Mouse (Mus musculus) skeletal muscle tissue, adult 2 months (tissue): Measurements from ENCODE around the gene Zfp91.

Source experiments
- DNase-seq: peaks from one replicate; pipeline ENCODE4 v3.0.0-alpha.2; 2012; ENCODE audit warnings: low read depth, low spot score

Zfp91 gene

DNA sequence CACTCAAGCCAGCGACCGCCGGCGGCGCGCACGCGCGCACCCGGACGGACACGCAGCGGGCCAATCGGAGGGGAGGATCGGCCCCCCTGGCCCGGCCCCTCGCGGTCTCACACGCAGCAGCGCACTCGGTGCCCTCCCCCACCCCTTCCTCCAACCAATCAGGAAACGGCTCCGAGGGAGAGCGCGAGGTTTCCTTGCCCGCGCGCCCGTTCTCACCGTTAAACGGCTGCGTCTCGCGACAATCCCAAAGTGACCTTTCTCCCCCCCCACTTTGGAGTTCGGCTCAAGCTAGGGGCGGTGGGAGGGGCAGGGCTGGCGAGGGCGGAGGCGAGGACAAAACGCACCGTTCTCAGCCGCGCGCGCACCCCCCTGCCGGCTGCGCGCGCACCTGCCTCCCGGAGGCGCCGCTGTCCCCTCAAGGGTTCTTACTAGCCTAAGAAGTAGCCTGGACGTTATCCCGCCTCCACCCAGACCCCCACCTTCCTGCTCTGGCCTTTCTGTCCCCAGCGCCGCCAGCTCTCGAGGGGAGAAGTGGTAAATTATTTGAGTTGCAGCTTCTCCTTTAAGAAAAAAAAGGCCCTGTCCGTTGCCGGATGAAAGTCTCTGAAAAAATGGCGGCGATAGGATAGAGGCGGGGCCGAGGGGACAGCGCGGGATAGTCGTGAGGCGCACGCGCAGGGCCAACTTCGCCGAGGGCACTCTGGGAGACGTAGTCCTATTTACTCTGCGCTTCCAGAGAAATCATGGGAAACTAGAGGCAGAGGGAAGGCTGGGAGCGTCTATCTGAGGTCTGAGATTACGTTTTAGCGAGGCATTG lies at the start of gene Zfp91, which contains the start of gene Lpxn:
TSS of gene Zfp91 (minus strand) at position 616 of the 817 bp plus-strand sequence.
TSS of gene Lpxn (plus strand) at position 683 of the 817 bp plus-strand sequence.
- DNase-seq = peak; percentile 99

- no peak for DNase-seq
These were observed 42.6 kb upstream of the Zfp91 start for GRCm38 (mm10) chr19:12838507-12838906.

- peak; percentile 32 for DNase-seq
These were observed 37.7 kb upstream of the Zfp91 start for GRCm38 (mm10) chr19:12833625-12834024.

GRCm38 (mm10) chr19:12831559-12831958 lies 35.6 kb upstream of the Zfp91 start:
- DNase-seq = no peak

DNA sequence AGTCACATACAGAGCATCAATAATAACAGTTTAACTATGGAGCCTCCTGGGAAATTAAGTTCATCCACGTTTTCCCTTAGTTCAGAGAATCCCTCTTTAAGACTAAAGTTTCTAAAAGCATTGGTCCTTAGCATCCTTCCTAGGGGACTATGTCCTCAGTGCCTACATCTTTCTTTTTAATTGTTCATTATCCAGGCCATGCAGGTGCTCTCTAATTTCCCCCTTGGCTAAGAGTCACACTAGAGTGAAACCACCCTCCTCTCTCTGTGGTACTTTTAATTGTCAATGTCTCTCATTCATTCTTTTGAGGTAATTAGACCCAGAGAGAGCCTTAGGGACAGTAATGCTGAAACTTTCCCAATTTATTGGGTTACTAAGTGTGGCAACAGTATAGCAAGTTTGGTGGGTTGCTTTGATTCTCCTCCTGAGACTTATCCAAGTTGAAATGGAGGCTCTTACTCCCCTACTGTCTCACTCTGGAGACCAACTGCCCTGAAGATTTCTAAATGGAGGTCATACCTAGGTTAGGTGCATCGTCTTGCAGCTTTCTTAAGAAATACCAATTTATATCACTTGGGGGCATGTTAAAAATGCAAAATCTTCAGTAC lies 35.0 kb upstream of the Zfp91 start:
- no peak for DNase-seq

- DNase-seq = no peak
These were observed 28.6 kb upstream of the Zfp91 start for GRCm38 (mm10) chr19:12824549-12824948.

GRCm38 (mm10) chr19:12820383-12820782 lies 24.5 kb upstream of the Zfp91 start:
- no peak for DNase-seq

DNA sequence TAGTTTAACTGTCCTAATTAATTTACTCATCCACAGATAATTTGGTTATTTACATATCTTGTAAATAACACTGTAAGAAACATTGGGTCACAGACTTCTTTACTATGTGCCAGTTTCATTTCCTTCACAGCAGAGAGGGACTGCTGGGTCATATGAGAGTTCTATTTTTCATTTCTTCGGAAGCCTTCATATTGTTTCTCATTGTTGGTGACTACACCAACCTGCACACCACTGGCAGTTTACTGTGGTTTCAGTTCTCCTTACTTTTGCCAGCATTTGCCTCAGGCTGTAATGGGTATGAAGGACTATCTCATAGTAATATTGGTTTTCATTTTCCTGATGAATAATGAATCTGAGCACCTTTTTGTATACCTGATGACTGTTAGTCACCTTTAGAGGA lies 22.6 kb upstream of the Zfp91 start:
- no peak for DNase-seq

DNA sequence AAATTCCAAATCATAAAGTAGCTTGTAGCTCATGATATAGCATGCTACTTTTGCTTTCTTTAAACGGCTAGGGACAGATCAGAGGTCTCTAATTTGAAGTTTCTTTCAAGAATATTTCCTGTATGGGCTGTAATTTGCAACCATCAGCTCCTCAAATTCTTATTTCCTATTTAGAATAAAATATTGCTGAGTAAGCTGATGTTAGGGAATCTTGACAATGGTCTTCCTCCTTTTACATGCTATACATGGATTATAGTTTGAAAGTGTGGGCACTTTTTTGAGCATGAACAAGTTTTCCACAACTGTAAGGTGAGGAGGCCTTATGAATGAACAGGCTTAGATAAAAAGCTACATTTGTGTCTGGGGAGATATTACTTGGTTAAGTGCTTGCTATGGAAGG lies 18.0 kb upstream of the Zfp91 start:
- DNase-seq = no peak

- no peak for DNase-seq
These were observed 16.9 kb upstream of the Zfp91 start for GRCm38 (mm10) chr19:12812644-12813364.

- DNase-seq = no peak
These were observed 10.3 kb upstream of the Zfp91 start for GRCm38 (mm10) chr19:12806214-12806613.

DNA sequence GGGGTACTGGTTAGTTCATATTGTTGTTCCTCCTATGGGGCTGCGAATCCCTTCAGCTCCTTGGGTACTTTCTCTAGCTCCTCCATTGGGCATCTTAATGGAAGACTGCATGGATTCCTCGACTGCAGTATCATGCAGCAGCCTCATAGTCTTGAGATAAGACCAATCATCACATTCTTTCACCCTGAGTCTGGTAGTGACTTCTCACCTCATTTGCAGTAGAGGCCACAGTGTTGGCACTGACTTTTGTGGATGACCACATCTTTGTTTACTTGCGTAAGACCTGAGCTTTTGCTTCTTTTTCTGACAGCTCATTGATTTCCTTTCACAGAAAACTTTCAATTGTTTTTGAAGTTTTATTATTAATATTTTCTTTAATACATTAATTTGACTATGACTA lies 9.8 kb upstream of the Zfp91 start:
- no peak for DNase-seq

- DNase-seq = no peak
These were observed 8.3 kb upstream of the Zfp91 start for GRCm38 (mm10) chr19:12804237-12804636.

- no peak for DNase-seq
These were observed 6.9 kb upstream of the Zfp91 start for GRCm38 (mm10) chr19:12802830-12803229.

DNA sequence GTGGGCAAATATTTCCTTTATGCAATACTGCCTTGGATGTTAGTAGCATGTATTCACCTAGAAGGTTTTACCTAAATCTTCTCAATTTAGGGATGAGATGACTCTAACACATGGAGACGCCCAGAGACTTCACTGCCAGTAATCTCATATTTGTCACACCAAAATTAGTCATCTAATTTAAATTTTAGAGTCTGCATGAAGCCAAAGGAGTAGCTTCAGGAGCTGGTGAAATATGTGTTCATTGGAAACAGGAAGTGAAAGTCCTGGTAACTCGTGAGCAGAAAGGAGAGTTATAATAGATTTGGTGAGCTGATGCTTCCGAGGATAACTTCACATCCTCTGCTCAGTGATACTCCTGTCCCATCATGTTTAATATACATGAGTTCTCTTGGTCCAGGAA lies 5.1 kb upstream of the Zfp91 start:
- DNase-seq = no peak

DNA sequence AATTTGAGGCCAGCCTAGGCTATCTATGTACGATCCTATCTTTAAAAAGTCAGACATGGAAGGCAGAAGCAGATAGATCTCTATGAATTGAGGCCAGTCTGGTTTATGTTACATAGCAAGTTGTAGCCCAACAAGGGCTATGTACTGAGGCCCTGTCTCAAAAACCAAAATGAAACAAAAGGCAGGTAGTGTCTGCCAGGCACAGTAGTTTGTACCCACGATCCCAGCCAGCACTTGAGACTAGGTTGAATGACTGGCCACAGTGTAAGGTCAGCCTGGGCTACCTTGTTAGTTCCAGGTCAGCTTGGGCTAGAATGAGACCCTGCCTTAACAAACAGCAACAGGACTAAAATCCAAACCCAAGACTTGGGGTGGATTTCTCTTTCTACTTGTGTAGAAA lies 4.7 kb upstream of the Zfp91 start:
- DNase-seq = no peak

GRCm38 (mm10) chr19:12799081-12799480 lies 3.2 kb upstream of the Zfp91 start:
- no peak for DNase-seq

GRCm38 (mm10) chr19:12798404-12798803 lies 2.5 kb upstream of the Zfp91 start:
- peak; percentile 16 for DNase-seq

- peak; percentile 26 for DNase-seq
These were observed 1.1 kb upstream of the Zfp91 start for GRCm38 (mm10) chr19:12797071-12797470.

DNA sequence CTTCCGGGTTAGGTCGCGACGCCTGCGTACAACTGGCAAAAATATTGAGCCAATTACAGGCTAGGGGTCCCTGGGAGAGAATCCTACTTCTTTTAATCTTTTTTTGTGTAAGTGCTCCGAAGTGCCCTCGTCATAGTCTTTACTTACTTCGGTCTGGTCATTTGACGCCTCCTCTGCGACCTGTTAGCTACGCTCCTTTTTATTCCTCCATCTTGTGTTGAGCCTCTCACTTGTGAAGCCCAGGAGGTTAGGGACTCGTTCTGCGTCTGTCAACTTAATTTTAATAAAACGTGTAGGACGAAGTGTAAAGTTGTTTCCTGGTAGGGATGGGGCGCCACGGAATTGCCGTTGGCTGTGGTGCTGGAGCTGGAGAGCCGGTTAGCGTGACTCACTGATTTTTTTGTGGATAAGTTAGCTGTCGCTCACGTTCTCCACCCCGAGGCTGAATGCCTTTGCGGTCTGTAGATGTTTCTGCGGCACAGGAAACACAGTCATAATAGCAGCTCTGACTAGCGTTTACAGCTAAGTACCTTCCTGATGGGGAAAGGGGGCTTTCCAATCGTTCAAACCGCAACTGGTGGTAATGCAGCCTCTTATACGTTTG lies 504 bp upstream of the Zfp91 start:
- peak; percentile 66 for DNase-seq

- no peak for DNase-seq
These were observed 816 bp downstream of the Zfp91 start for GRCm38 (mm10) chr19:12795110-12795509.
